Mouse (Mus musculus) ovary, adult 2 months (tissue): Measurements from ENCODE around the gene Abl2. TPM values are rescaled to one million over a fixed set of nuclear protein-coding genes. Genes with fewer than 3 reads are reported as not detected.

Experiments
- polyA plus RNA-seq: library from polyadenylated mRNA; depleted of rRNA; stranded (reverse); fragments of >200 nt; gene quantifications from 2 replicates; pipeline ENCODE4 v1.2.3, GENCODE M21; 2012; rRNA removed

Gene Abl2
- polyA plus RNA-seq = 12.4 and 18.3 TPM in 2 replicates

GRCm38 (mm10) chr1:156558024-156558930, at the start of gene Abl2:
Gene Abl2 (plus strand): TSS chr1:156558786.

DNA sequence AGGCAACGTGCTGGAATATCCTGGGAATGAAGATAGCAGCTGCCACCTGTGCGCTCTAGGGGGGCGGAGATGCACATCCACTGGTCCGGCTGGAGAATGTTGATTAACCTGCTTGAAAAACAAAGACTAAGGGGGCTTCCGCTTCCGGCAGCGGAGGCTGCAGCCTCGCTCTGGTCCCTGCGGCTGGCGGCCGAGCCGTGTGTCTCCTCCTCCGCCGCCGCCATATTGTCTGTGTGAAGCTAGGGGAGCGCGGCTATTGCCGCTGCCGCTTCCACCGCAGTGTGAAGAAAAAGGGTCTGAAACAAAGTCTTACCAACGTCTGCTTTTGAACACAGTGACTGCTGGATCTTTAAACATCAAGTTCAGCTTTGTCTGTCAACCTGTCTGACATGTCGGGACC, 34.7 kb upstream of the Abl2 start, which contains the start of gene Gm10031:
Gene Gm10031 (plus strand): TSS at position 171 of the 400 bp plus-strand sequence.

GRCm38 (mm10) chr1:156674195-156675000, 115.8 kb downstream of the Abl2 start, which contains the start of gene Tor3a:
Gene Tor3a (minus strand): TSS chr1:156674356.

Other genes starting within 250 kb of the Abl2 start
- 0.24 and 0.44 TPM in 2 replicates for gene Nphs2, start 248.1 kb upstream of the Abl2 start, polyA plus RNA-seq
- 13.5 and 28.0 TPM in 2 replicates for gene Gm2000, start 192.7 kb upstream of the Abl2 start, polyA plus RNA-seq
- gene Axdnd1, start 137.6 kb upstream of the Abl2 start, polyA plus RNA-seq = 0.31 and 0.47 TPM in 2 replicates
- 210 and 314 TPM in 2 replicates for gene Soat1, start 84.5 kb upstream of the Abl2 start, polyA plus RNA-seq
- 23.8 and 27.4 TPM in 2 replicates for gene Gm10031, start 34.8 kb upstream of the Abl2 start, polyA plus RNA-seq
- 37.5 and 38.7 TPM in 2 replicates for gene Tor3a, start 115.6 kb downstream of the Abl2 start, polyA plus RNA-seq
- 24.5 and 25.6 TPM in 2 replicates for gene Fam20b, start 160.3 kb downstream of the Abl2 start, polyA plus RNA-seq